Mouse (Mus musculus) right cerebral cortex, postnatal 10 days (tissue): ENCODE results near the gene Taok3.

Experiments used
- DNase-seq, 2 experiments: peaks; one replicate each; pipeline ENCODE4 v3.0.0; 2021; ENCODE audit warnings: low spot score in 2 of 2

Gene Taok3

DNA sequence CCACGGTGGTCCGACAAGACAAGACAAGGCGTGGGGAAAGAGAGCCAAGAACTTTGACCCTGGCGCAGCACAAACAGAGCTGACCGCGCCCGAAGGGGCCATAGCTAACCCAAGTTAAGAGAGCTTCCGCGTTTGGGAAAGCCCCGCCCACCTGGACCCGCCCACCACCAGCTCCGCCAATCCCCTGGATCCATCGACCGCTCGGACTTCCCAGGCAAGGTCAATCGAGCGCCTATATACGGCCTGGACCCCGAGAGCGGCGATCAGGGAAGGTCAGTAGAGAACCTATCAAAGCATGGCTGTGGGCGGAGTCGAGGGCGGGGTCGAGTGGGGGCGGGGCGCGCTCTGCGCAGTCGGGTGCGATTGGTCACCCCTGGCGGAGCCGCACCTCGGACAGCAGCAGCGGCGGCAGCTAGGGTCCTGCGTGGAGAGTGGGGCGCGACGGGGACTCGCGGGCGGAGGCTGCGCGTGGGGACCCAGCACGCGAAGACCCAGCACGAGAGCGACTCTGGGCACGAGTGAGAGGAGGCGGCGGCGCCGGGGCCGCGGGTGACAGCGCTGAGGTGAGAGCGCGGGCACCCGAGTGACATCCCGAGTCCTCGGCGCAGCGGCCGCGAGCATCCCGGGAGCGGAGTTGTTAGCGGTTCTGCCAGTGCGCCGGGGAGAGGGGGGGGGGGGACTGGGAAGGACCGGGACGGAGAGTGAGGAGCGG, at the start of gene Taok3:
TSS of gene Taok3 (plus strand) at position 353 of the 712 bp plus-strand sequence.
- peak; percentile 99 for DNase-seq

DNA sequence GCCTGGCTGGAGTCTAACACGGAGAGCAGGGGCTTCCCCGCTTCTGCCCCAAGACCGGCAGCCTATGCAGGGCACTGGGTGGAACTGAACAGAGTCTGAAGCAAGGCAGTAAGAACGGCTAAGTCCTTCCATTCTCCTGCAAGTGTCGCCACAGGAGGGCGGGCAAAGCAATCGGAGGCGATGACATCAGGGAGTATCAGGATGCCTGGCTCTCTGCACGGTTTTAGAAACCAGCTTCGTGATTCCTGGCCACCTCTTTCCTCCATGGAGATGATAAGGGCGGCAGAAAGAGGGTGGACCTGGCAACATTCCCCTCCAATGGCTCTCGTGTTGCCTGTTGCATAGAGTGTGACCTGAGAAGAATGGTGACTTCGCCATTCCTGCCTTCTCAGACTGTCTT, 32.2 kb upstream of the Taok3 start:
- peak in 1 of 2 experiments; percentile 45 for DNase-seq

DNA sequence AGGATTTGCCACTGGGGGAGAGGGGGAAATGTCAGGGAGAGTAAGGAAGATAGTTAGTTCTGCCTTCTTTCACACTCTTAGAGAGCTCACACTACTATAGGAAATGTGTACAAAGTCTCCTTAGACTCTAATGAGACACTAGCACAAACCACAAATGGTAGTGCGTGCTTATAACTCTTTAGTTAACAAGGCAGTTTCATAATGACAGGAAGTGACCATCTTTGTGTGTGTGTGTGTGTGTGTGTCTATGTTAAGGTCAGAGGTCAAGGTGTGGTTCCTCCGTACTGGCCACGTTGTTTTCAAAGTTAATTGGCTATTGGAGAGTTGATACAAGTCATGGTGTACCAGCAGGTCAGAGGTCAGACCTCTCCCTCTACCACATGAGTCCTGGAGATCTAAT, 30.8 kb upstream of the Taok3 start:
- DNase-seq, result no peak

DNA sequence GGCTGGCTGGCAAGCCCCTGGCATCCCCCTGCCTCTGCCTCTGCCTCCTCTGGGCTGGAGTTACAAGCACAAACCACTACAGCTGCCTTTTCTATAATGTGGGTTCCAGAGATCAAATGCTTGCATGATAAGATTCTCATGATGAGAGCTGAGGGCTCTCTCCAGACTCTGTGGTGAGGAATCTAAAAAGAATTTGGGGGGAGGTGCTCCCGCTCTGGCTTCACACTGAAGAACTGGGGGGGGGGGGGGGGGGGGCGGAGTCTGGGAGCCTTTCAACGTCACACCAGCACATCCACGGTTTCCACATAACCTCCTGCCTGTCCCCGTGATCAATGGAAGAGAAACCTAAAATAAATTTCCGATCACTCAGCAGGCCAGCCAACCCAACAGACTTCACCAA, 30.1 kb upstream of the Taok3 start:
- DNase-seq, result no peak

DNA sequence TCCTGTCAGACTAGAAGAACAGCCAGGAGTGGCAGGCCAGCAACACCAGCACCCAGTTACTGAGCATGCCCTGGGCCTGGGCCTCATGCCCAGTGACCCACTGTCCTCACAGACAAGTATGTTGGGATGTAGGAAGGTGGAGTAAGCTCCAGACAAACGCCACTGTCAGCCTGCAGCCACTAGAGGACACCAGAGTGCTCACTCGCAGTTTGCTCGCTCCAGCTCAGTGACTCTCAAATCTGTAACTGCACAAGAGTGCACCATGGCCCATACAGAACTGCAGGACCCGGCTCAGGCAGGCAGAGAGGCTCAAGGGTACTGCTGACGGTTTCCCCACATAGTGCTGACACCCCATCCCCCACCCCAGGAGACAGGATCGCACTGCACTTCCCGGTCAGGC, 25.5 kb upstream of the Taok3 start:
- DNase-seq, result peak; percentile 68 to 69

DNA sequence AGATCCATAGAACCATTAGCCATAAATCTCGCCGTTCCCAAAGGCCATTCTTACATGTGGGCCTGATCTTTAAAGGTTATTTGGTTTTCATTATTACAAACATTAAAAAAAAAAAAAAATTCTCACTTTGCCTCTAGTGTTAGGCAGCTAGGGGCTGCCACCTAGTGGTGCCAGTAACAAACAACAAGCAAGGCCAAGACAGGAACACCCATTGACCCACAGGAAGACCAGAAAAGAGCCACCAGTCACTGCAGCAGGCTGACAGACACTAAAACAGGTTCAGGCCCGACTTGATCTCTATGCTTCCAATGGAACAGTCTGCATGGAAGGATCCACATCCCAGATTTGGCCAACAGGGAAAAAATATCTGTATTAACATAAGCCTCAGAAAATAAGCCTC, 23.2 kb upstream of the Taok3 start:
- DNase-seq, result peak; percentile 57 to 72

DNA sequence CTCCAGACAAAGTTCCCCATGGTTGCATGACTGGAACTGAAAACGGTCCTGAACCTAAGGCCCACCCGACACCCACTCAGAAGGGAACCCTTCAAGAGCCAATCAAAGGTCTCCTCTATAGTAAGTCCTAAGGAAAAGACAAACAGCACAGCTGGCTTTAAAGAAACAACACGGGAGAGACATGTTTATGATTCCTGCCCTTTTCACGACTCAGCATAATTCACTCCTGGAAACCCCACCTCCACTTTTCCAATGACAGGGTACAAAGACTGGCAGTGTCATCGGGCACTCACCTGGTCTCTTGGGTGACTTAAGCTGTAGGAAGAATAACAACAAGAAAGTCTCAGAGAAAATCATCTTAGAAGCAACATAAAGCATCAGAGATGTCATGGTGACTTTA, 20.9 kb upstream of the Taok3 start:
- no peak for DNase-seq

DNA sequence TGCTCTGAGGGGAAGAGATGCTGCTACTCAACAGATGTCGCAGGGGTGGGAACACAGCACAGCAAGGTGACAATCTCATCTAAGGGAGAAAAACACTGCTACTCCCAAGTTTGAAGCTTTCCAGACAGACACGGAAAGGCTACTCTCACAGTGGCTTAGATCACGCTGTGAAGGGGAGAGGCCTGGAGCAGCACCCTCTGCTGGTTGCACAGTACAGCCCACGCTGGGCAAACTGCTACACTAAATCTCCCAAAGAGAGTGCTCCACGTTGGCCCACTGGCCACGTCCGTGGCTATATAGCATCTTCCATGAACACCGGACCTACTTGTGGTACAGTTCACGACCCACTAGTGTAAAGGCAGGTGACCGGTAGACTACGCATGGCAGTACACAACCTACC, 20.2 kb upstream of the Taok3 start:
- no peak for DNase-seq

DNA sequence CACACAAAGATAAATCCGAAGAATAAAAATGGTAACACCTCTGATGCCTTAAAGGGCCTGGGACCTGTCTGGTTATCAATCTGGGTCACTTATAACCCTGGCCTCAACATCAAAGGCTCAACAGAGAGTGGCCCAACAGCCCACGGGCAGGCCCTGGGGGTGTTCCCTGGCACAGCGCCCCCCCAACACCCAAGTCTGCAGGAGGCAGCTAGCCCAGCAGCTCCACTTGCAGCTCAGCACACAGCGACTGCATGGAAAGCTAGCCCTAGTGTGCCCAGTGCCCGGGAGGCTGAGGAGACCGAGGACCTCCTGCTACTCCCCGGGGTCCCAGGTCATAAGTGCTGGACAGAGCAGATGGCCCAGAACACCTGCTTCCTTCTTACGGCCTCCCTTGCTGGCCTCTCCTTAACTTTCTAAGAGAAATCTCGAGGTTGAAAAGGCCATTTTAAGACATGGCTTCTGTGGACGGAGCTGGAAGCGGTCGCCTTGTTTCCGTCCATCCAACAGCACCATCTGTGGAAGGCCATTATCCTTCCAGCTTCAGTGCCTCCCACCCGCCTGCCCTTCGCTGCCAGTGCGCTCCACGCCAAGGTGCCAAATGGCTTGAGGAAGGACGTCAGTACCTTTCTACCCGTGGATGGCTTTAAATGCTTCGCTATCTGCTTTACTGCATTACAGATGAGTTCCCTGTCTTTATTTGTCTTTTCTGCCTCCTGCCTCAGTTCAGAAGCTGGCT, 16.6 kb upstream of the Taok3 start:
- DNase-seq, result no peak

DNA sequence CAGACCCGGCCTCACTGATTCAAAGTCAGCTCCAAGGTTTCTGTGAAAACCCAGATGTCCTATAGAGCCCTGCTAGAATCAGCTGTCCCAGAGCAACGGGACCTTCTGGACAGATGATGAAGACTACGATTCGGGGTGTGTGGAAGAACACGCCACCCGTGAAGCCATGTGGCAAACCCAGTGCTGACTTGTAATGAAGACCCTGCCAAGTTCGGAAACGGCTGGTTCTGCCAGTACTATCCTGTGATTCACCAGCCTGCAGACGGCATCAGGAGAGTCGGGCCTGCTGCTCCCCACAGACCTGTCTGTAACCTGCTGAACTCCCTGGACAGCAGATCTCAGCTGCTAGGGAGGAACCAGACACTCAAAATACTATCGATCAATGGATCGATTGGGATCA, 15.6 kb upstream of the Taok3 start:
- DNase-seq, result no peak

DNA sequence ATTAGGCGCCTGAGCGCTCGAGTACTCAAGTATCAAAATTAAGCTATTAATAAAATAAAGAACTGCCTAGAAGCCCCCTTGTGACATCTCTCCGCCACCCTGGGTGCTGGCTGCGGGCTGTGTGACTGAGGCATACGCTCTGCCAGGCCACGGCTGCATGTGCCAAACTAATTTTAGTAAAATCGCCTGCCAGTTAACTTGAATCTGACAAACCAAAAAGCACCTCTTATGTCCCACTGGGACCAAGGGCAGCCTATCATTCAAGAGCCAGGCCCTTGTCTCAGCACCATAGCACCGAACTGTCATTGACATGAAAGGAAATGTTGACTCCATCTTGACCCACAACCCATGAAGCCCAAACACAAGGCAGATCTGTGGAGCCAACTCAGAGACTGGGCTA, 14.2 kb upstream of the Taok3 start:
- no peak for DNase-seq

DNA sequence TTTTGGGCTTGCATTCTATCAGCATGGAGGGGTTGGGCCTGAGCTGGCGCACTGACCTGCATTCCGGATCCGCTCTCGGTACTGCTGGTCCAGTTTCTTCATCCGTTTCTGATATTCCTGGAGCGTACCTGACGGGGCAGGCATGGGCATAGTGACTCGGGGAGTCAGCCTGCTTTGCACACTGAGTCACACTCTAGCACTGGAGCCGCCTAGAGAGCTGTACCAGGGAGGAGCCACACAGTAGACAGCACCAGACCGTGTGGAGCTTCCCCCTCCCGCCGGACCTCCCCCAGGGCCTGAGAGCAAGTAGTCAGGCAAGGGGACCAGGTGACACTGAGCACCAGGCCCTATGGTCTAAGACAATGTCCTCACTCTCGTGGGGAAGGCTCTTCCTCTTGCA, 11.6 kb upstream of the Taok3 start:
- no peak for DNase-seq

DNA sequence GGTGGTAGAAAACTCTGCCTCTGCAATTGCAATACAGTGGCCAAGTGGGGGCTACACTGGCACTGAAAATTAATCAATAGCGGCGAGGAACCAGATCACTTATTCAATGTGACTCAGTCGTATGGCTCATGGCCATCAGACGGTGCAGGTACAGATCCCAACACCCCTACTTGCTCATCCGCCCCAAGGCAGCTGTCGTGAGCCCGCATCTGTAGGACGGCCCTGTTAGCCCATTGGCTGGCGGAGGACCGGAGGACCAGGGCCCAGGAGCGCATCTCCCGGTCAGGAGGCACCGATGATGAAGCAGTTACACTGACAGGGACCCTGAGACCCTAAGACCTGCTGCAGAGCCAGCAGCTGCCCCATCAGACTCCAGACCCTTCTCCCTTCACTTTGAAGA, 11.2 kb upstream of the Taok3 start:
- DNase-seq, result no peak

DNA sequence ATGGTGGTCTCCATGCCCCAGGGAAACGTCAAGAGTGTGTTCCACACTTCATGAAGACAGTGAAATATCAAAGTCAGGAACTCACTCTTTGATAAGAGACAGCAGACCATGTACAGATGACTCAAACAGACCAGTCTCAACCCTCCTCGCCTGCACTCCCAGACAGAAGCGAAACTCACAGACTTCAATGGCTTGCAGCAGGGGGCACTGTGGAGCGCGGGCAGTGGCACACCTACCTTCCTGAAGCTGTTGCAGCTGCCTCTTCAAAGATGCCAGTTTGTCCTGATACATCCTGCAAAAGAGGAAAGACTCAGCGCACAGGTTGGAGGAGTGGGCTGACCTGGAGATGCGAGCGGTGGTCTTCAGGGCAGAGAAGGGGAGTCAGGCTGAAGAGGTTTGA, 10.4 kb upstream of the Taok3 start:
- DNase-seq, result no peak

DNA sequence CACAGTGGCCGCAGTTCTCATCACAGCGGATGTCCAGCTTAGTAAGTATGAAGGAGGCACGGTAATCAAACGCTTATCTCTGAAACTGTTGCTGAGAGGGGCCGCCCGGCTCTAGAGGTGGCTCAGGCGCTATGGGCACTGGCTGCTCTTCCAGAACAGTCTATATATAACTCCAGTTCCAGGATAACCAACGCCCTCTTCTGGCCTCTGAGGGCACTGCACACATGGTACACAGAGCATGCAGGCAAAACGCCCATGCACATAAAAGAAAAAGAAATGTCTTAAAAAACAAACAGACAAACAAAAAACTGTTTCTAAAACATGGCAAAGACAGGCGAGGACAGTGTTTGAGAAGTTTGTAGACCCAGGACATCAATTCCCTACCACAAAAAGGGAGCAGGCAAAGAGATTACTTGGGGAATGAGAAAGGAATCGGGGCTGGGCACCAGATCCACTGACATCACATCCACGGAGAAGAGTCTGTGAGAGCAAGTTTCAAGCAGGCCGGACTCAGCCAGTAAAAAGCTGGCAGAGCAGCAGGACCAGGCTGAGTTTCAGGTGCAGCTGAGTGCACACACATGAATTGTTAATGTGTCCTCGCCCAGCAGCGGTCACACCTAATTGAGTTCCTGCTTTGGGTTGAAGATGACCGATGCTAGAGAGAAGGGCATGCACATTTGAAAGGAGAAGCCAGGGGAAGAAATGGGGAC, 8.7 kb upstream of the Taok3 start:
- DNase-seq, result no peak

DNA sequence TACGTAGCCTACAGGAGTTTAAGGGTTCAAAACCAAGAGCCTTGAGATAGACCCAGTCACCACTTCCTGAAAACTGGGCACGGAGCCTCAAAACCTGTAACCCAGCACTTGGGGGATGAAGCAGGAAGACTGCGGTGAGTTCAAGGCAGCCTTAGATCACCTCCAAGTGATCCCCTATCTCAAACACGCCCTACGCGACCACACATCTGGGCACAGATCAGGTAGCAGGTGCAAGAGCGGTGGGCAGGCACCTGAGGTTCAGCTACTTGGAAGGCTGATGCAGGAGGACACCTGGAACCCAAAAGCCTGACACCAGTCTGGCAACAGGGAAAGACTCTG, 8.2 kb upstream of the Taok3 start:
- DNase-seq, result no peak

DNA sequence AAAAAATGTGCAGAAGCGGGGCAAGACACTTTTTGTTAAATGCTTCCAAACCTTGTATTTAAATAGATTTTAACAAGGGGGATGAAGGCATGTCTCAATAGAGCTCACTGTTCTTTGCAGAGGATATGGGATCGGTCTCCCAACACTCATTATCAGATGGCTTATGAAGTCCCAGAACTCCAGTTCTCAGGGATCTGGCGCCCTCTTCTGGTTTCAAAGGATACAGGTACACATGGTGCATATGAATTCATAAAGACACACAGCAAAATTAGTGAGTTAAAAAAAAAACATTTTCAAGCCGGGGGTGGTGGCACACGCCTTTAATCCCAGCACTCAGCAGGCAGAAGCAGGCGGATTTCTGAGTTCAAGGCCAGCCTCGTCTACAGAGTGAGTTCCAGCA, 6.6 kb upstream of the Taok3 start:
- DNase-seq, result no peak

DNA sequence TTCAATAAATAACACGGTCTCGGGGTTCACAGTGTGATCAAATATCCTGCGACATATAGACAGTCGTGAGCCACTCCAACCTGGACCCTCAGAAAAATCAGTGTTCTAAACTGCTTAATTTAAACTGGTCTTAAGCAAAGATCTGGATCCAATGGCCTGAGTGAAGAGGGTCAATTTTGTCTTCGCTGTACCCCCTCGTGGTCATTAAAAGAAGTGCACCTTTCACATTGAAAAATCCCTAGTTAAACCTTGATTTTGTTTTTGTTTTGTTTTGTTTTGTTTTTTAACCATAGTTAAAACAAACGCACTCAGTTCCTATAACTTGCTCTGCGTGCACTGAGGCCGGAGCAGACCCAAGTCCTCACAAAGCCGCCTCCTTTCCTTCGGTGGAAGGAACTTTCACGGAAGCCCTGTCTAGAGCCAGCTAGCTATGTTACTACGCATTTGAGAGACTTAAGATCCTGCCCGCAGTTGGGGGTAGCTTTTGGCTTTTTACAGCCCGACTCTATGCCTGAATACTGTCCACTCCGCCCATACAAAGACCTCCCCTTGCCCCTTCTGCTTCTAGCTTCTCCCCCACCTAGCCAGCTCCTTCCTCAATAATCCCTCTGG, 5.2 kb upstream of the Taok3 start:
- no peak for DNase-seq

DNA sequence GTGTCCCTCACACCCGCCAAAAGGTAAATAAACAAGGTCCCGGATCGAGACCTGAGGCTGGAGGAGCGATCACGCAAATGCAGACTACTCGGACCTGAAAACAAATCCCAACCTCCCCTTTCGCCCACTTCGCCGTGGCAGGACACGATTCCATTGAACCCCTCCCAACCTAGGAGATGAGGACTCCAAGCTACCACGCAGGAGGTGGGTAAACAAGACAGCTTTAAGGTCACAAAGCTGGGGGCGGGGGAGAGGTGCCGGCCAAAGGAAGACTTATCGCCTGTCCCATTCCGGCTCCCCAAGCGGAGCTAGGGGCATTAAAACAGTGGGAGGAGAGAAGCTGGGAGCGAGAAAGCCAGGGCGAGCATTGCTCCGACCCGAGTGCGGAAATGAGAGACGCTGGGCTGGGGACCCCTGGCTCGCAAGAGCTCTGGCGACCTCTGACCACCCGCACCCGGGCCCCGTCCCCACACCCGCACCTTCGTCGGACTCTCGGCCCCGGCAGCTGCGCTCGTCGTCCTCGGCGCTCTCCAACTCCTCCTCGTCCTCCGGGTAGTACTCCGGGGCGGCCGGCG, 4.6 kb upstream of the Taok3 start:
- DNase-seq, result peak; percentile 43 to 46

DNA sequence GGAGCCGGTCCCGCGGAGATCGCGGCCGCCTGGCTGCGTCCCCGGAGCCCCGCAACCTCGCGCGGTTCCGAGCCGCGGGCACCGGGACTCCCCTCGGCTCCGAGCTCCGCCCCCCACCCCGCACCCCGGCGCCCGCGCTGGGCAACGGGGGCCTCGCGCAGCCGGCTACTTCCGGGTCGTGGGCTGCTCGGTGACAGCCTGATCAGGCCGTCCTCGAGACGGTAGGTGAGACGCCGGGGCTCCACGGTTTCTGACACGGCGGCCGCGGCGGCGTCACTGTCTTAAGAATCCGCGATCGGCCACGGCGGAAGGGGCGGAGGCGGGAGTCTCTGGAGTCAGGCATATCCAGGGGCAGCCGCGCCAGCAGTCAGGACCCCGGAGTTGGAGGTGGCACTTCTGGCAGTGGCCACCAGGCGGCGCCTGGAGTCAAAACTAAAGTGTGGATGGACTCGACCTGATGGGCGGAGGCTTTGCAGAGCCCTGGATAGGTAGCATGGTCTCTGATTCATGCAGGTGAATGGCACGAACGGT, 4.0 kb upstream of the Taok3 start, which contains the start of gene Suds3:
TSS of gene Suds3 (minus strand) at position 278 of the 531 bp plus-strand sequence.
- peak; percentile 96 to 97 for DNase-seq

DNA sequence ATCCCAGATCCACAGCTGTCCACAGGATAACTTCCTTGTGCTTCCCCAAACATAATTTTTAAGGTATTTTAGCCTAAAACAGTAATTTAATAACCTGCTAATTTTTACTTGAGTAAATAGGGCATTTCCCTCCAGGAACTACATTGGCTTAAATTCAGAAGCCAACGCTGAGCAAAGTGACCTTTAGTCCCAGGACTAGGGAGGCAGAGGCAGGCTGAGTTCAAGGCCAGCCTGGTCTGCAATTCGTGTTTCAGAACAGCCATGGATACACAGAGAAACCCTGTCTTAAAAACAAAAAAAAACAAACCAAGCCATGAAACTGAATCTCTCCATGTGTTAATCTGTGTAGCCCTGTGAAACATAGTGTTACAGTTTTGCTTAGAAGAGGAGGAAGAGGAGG, 3.3 kb upstream of the Taok3 start:
- DNase-seq, result no peak

DNA sequence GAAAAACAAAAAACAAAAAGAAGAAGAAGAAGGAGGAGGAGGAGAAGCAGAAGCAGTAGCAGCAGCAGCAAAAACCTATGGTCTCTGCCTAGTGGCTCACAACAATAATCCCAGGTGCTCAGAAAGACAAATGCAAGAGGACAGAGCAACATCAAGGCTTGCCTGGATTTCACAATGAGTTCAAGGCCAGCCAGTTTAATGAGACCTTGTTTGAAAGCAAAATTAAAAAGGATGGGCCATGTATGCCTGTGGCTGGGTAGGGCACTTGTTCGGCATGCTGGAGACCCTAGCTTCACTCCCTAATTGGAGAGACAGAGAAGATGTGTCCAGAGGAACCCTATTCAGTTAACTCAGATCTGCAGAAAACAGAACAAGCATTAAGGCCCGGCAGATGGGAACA, 2.7 kb upstream of the Taok3 start:
- DNase-seq, result no peak
